Mouse (Mus musculus) ES-Bruce4 (cell line): ENCODE data around the gene Hist1h1a.

ENCODE experiments used
- CTCF ChIP-seq: IDR thresholded peaks from one replicate; pipeline ENCODE4 v1.8.1; 2011; ENCODE audit warnings: low read depth, low read length
- EP300 ChIP-seq: IDR thresholded peaks from 2 replicates; pipeline ENCODE4 v1.6.1; 2011; ENCODE audit warnings: low read depth, low read length; ENCODE audit not compliant: insufficient read depth
- POLR2A ChIP-seq: IDR thresholded peaks from one replicate; pipeline ENCODE4 v1.8.1; 2011; ENCODE audit warnings: low read length; ENCODE audit not compliant: insufficient read depth

DNA sequence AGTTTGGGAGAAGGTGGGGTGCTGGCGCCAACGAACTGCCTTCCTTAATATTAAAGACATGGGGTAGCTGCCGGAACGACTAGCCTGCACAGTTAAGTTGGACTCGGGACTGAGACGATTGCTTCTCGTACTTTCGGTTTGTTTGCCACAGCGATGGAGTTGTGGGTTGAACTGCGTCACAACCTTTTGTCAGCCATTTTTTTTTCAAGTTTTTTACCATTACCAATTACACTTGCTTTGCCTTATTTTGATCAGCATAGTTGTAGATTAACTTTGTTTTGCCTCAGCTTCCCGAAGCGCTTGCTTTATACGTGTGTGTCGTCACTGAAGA lies 23.6 kb upstream of the Hist1h1a start:
- TF ChIP-seq CTCF = no peak
- no peak for TF ChIP-seq POLR2A
- TF ChIP-seq EP300 = no peak
